Mouse (Mus musculus) ovary, adult 10 weeks (tissue): ENCODE results near the gene Cipc. TPM values are rescaled to one million over a fixed set of nuclear protein-coding genes. Genes with fewer than 3 reads are reported as not detected.

Experiments used
- polyA plus RNA-seq: library from polyadenylated mRNA; stranded (reverse); fragments of 350-450 nt; fragmentation: Illumina TruSeq; extraction: RNeasy Lipid Tissue Mini Kit (QIAGEN cat#74804); gene quantifications from one replicate; pipeline ENCODE4 v1.2.3, GENCODE M21; 2014

The Cipc gene
- polyA plus RNA-seq = 22.0 TPM

DNA sequence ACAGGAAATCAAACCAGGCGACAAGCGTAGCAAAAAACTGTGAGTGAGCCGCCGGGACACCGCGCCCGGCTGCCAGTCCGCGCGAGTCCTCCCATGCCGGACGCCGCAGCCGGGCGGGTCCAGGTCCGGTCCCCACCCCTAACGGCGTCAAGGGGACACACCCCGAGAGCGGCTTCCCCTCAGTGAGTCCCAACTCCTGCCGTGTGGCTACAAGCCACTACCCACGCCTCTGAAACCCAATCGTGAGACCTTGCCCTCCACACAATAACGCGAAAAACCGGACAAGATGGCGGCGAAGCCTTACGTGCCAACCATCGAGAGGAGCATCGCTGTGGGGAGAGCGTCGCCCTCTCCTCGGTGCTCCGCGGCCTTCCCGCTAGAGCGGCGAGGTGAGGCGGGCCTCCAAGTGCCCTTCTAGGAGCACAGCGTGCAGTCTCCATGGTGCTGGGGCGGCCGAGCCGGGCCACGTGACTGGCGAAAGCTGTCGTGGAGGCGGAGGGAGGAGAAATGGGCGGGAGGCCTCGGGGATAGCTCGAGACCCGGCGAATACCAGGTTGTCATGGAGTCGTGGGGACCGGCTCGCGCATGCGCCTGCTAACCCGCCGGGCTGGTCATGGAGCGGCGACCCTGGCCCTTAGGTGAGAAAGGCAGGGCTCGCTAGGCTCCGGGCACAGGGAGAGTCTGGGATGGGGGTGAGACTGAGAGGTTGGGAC is at the start of gene Cipc:
Gene Cipc (plus strand): TSS at position 182 of the 713 bp plus-strand sequence.

DNA sequence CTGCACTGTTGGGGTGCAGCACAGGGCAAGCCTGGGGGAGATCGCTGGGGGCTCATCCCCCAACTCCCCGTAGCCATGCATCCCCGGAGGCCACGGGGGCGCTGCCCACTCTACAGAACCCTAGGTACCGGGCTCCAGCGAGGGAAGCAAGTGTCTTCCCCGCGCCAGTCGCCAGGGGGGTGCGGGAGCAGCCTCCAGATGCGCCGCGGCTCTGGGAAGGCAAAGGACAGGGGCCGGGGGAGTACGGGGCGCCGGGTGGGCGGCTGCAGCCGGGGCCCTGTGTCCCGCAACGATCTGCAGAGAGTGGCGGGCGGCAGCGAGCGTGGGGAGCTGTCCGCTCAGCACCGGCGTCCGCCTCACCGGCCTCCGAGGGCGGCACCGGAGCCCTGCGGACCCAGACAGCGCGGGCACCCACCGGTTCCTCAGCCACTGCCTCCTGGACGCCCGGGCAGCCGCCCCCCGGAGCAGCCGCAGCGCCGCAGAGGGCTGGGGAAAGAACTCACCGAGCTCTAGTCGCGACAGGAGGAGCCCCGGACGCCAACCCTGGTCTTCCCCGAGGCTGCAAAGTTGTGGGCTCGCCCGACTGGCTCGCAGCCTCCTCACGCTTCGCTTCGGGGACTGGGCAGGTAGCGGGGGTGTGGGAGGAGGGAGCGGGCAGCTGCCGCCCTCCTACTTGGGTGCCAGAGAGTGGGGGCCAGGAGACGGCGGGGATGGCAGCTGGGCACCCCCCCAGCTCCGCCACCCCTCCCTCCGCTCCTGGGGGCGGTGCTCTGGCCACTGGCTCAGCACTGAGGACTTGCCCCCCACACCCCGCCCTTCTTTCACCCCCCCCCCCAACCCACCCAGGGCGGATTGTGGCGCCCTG is 43.3 kb downstream of the Cipc start, which contains the start of gene Zdhhc22:
Gene Zdhhc22 (minus strand): TSS at position 541 of the 865 bp plus-strand sequence.

Other genes with a start within 250 kb of the Cipc start
- 1.4 TPM for gene Angel1, start 220.6 kb upstream of the Cipc start, polyA plus RNA-seq
- not detected for gene Lrrc74a, start 212.7 kb upstream of the Cipc start, polyA plus RNA-seq
- gene Irf2bpl, start 62.2 kb upstream of the Cipc start, polyA plus RNA-seq = 36.3 TPM
- gene Zdhhc22, start 43.4 kb downstream of the Cipc start, polyA plus RNA-seq = 0.26 TPM
- not detected for gene Tmem63c, start 74.3 kb downstream of the Cipc start, polyA plus RNA-seq
- not detected for gene Ngb, start 155.5 kb downstream of the Cipc start, polyA plus RNA-seq
- gene Gstz1, start 200.1 kb downstream of the Cipc start, polyA plus RNA-seq = 43.6 TPM
- 14.3 TPM for gene Pomt2, start 200.9 kb downstream of the Cipc start, polyA plus RNA-seq